Mouse (Mus musculus) spleen, postnatal 4 days (tissue): ENCODE data around the gene Phkg1.
"Not testable (repeated sequence)": the region's sequence is repeated elsewhere in the genome, so short reads cannot be mapped to it uniquely, and the experiment has no call there.

Experiments
- DNase-seq, 2 experiments: peaks; one replicate each; pipeline ENCODE4 v3.0.0; 2022; ENCODE audit warnings: low spot score in 2 of 2

Gene Phkg1

DNA sequence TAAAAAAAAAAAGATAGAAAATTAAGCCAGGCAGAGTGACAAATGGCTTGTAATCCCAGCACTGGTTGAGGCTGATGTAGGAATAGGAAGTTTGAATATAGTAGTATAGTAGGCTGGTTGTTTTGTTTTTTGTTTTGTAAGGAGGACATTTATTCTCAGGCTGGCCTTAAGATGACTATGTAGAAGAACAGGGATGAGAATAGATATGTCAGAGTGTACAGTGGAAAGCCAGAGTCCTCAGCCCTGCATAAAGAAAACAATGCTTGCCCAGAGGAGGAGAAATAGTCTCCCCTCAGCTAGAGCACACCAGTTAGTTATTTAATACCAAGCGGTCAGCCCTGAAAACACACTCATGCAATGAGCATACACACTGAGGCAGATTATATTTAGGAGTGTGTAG, at the start of gene Phkg1:
TSS of gene Phkg1 (minus strand) at position 101 of the 400 bp plus-strand sequence.
- no peak for DNase-seq

GRCm38 (mm10) chr5:129947528-129948033, 49.2 kb upstream of the Phkg1 start:
- no peak for DNase-seq

DNA sequence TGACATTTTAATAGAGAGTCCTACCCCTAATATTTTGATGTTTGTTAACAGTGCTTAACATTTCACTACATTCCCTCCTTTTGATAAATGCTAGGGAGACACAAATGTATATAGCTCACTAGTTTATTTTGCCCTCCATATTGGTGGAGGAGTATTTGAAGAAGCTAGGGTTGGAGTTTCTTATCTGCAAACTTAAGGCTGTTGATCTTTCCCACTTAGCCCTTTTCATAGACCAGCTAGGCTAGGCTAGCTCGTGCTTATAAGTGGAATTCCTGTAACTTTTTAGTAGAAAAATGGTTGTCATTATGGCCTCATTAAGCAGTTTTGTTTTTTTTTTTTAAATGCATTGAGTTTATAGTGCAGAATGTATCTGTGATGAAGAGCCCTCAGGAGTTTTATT, 45.1 kb upstream of the Phkg1 start:
- DNase-seq: no peak

DNA sequence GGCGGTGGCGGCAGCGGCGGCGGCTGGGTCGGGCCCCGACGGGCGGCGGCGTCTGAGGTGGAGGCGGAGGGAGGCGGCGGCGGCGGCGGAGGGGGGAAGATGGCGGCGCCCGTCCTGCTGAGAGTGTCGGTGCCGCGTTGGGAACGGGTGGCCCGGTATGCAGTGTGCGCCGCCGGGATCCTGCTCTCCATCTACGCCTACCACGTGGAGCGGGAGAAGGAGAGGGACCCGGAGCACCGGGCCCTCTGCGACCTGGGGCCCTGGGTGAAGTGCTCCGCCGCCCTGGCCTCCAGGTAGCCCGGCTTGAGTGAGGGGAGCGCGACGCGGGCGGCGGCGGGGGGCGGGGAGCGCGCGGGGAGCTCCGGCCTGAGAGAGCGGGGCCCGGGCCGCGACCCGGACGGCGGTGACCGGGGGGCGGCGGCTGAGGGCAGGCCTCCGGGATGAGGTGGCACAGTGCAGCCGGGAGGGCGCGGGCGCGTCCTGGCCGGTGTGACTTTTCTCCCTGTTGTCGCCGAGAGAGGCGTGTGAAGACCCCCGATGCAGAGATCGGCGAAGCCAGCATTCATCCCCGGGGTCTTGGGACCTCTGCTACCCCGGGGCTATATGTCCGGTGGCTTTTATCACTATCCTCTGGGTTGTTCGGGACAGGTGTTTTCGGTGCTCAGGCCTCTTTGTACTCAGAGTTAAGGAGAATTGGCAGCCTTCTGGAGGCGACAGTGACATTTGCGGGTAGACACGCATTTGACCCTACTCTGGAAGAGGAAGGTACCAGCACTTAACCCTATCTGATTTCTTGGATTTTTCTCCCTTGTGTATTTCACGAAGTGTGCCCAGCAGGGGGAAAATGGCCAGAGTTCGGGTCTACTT, 44.0 kb upstream of the Phkg1 start:
- DNase-seq: peak; percentile 55 to 82

- DNase-seq: peak; percentile 100
These were observed 43.2 kb upstream of the Phkg1 start, which contains the start of gene Vkorc1l1 for GRCm38 (mm10) chr5:129941495-129942045. Vkorc1l1 (plus strand) TSS chr5:129941970.

- DNase-seq: no peak
These were observed 42.6 kb upstream of the Phkg1 start for GRCm38 (mm10) chr5:129940736-129941494.

DNA sequence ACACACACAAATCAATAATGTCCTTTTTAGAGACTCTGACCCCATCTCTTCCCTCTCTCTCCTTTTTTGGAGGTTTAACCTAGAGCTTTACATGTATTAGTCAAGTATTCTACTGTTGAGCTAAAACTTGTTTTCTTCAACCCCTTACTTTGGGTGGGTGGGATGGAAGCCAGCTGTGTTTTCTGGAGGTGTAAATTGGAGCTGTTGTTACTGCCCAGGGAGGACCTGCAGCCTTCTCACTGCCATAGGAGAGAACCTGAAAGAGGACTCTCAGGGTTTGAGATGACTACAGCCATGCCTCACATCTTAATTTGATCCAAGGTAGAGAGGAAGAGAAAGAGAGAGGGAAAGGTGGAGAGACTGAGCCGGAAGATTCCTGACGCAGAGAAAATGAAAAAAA, 41.9 kb upstream of the Phkg1 start:
- no peak for DNase-seq

DNA sequence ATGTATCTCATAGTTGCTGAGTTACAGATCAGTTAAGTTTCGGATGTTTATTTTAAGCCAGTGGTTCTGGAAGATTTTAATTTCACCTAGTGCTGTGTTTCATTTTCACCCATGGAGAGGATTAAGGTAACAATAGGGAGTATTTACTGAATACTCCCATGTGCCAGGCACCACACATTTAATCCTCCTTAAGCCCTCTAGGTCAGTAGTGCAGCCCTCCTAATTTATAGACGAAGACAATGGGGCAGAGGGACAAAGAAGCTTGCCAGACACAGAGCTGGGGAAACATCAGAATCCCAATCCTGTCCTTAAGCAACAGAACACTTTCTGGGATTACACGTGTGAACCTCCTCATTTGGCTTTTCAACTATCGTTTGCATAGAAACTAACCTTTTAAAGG, 38.6 kb upstream of the Phkg1 start:
- no peak for DNase-seq

DNA sequence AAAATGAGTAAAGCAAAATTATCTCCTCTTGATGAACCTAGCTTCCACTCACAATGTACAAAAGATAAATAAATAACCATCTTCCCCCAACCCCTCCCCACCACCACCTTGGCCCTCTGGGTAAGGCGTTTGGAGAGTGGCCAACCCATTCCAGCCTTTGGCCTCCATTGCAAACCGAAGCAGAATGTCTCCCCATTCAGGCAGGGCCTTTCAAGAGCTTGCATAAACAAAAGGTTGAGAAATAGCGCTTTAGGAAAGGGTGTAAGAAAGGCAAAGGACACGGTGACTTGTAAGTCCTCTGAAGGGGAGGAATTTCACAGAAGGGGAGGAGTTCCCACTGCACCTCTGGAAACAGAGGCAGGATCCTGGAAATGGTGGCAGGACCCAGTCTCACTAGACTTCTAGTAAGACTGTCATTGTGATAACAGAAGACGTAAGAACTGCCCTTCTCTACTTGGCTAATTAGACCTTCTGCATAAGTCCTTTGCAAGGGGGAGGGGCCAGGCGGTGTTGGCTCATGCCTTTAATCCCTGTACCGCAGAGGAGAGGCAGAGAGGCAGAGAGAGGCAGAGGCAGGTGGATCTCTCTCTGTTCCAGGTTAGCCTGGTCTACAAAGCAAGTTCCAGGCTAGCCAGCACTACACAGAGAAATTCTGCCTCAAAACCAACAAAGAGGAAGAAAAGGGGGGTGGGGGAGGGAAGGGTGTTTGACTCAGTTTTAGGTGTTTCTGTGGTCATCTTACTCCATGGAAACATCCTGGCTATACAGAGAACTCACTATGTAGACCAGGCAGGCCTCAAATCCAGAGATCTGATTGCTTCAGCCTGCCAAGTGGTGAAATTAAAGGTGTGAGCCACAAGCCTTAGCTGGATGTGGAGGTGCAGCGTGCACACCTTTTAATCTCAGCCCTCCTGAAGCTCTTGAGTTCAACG, 31.8 kb upstream of the Phkg1 start:
- no peak for DNase-seq

GRCm38 (mm10) chr5:129925933-129926332, 27.6 kb upstream of the Phkg1 start:
- DNase-seq: no peak

DNA sequence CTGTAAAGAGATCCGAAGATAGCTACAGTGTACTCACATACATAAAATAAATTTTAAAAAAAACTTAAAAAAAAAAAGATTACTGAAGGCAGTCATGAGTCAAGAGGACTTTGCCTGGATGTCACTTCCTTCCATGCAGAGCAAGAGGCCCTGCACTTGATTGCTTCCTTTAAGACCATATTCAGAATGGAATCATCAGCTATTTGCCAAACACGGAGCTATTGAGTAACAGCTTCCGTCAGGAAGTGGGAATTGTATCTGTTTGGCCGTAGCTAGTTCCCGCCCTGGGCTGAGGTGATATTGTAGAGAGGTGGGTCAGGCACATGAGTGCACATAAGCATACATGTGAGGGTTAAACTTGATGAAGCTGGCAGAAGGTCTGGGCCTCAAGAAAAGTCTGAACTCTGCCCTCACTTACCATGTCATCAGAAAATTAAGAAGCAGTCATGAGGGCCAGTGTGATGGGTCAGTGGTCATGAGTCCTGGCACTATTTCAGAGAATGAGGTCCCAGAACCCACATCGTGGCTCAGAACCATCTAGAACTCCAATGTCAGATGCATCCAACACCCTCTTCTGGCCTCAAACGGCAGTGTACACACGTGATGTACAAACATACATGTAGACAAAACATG, 26.6 kb upstream of the Phkg1 start:
- DNase-seq: no peak

- no peak for DNase-seq
These were observed 23.6 kb upstream of the Phkg1 start for GRCm38 (mm10) chr5:129921972-129922371.

DNA sequence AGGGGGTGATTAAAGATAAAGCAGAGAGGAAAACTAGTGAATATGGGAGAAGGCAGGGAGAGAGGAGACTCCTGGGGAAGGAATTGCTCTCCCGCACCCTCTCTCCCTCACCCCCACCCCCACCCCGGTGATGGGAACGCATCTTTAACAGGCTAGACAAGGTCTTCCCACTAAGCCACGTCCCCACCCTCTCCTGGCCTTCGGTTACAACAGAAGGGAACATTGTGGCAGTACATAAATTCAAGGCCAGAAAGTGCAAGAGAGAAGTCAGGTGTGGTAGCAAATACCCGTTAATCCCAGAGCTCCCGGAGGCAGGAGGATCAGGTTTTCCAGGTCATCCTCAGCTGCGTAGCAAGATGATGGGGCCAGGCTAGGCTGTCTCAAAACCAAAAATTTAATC, 21.0 kb upstream of the Phkg1 start:
- no peak for DNase-seq

DNA sequence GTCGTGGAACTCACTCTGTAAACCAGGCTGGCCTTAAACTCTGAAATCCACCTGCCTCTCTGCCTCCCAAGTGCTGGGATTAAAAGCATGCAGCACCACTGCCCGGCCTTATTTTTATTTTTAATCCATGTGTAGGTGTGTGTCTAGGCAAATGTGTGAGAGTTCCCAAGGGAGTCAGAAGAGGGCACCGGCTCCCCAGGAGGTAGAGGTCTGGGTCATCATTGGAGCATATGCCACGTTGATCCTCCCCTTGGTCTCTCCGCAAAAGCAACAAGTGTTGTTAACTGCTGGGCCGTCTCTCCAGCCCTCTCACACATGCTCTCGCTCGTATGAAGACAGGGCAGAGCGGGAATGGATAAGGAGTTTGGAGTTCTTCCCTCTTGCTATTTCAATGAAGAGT, 20.4 kb upstream of the Phkg1 start:
- DNase-seq: no peak

GRCm38 (mm10) chr5:129918065-129918651, 19.8 kb upstream of the Phkg1 start:
- no peak for DNase-seq

DNA sequence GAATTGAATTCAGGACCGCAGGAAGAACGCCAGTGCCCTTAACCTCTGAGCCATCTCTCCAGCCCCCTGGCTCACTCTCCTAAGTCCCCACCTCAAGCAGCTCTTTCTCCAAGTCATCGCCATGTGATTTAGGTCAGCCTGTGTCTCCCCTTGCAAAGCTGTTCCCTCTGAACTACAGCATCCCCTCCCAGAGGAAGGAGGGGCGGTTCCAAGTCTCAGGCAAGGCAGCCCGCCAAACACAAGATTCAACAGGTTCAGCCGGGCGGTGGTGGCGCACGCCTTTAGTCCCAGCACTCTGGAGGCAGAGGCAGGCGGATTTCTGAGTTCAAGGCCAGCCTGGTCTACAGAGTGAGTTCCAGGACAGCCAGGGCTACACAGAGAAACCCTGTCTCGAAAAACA, 17.1 kb upstream of the Phkg1 start:
- DNase-seq: not testable (repeated sequence)

DNA sequence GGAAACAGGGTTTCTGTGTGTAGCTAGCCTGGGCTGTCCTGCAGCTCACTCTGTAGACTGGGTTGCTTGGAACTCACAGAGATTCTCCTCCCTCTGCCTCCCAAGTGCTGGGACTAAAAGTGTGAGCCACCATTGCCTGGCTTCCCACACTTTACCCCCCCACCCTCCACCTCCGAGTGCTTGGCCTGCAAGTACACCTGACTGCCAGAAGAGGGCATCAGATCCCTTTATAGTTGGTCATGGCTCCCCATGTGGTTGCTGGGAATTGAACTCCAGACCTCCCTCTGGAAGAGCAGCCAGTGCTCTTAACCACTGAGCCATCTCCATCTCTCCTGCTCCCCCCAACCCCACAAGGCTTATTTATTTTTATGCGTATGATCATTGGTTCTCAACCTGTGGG, 15.7 kb upstream of the Phkg1 start:
- DNase-seq: peak in 1 of 2 experiments; percentile 29

- DNase-seq: no peak
These were observed 11.2 kb upstream of the Phkg1 start for GRCm38 (mm10) chr5:129909591-129909990.

DNA sequence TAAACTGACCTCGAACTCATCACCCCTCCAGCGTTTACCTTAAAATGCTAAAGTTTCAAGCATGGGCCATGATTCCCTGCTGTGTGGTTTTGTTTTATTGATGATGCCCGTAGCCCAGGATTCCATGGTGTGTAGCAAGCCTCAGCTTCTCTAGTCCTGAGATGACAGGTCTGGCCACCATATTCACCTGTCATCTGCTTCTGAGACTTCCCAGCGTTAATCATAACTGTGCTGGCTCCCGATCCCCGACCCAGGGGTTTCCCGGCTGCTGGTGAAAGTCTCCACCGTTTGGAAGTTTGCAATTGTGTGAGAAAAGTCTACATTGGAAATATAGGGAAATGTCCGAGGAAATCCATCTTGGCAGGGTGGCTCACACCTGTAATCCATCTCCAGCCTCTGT, 10.8 kb upstream of the Phkg1 start:
- DNase-seq: no peak

GRCm38 (mm10) chr5:129908242-129908965, 10.1 kb upstream of the Phkg1 start, which contains the start of gene Nupr1l:
Nupr1l (plus strand) TSS chr5:129908540.
- DNase-seq: peak; percentile 84 to 91
